Mouse (Mus musculus): ENCODE results near the gene Cd2ap. TPM values are rescaled to one million over a fixed set of nuclear protein-coding genes. Genes with fewer than 3 reads are reported as not detected.

Gene Cd2ap
- polyA plus RNA-seq, 1 experiment from 2014 or later, result 57.3 TPM

DNA sequence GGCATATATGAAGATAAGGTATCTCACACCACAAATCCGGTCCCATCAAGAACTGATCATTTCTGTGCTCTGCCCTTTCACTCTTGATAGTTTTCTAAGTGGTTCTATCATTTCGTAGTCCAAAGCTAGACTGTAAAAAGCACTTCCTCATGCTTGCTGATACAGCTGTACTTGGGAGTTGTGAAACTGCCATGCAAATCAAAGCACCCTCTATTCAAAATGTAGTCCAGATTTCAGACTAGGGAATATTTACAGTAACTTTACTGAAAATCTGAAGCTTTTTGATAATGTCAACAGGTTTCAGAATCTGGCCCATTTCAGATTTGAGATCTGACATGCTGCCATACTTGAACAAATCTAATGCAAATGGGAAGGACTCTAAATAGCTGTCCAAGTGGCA lies 39.3 kb downstream of the Cd2ap start:
- Histone ChIP-seq H3K9ac (replicated peaks; ENCODE audit: low read depth, low read length) (no peak overlapping the region), H3K4me1 (ENCODE audit: control insufficient read depth, insufficient read depth, low read length) (no peaks in the 10 kb centered on the region), H3K36me3 (ENCODE audit: control insufficient read depth, insufficient read depth, low read length) (peaks cover 11% of the 10 kb centered on the region; the same call in 1 of the 2 replicates), H3K4me2 (replicated peaks; ENCODE audit: low read depth, low read length) (no peak overlapping the region), H3K27ac (ENCODE audit: low read length) (no peak overlapping the region), H3K4me3 (ENCODE audit: low read depth, low read length) (no peak overlapping the region), H3K9me3 (ENCODE audit: control insufficient read depth, low read depth, low read length) (no peaks in the 10 kb centered on the region), H3K27me3 (ENCODE audit: control insufficient read depth, insufficient read depth, low read length) (no peaks in the 10 kb centered on the region)
- WGBS, result 85% methylated on average over 2 of the region's 2 CpGs
- ATAC-seq (ENCODE audit: insufficient number of reproducible peaks, insufficient read depth, low FRiP score, low read depth), result no peak

DNA sequence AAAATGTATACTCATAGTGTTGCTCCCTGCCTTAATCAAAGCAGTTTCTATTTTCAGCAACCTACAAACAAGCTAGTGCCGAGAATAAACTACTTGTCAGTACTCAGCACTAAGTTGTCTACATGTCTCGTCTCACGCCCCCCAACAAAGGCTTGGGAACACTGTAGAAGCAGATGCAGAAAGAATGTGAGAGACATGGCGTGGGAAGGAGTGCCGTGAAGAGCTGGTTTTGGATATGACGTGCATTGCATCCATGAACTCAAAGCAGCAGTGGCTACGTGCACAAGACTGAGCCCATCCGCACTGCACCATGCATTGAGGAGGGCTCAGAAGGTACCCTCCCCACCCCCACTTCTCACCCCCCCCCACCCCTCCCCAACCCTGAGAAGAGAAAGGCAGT lies 53.7 kb downstream of the Cd2ap start:
- H3K4me1 ChIP-seq (ENCODE audit: control insufficient read depth, insufficient read depth, low read length), result no peaks in the 10 kb centered on the region
- H3K27me3 ChIP-seq (ENCODE audit: control insufficient read depth, insufficient read depth, low read length), result no peaks in the 10 kb centered on the region
- no peak for ATAC-seq (ENCODE audit: insufficient number of reproducible peaks, insufficient read depth, low FRiP score, low read depth)
- H3K9ac ChIP-seq (replicated peaks; ENCODE audit: low read depth, low read length), result no peak overlapping the region
- no peak overlapping the region for H3K4me2 ChIP-seq (replicated peaks; ENCODE audit: low read depth, low read length)
- 86% methylated on average over 8 of the region's 8 CpGs for WGBS
- H3K4me3 ChIP-seq (ENCODE audit: low read depth, low read length), result no peak overlapping the region
- no peak overlapping the region for H3K27ac ChIP-seq (ENCODE audit: low read length)
- no peaks in the 10 kb centered on the region for H3K9me3 ChIP-seq (ENCODE audit: control insufficient read depth, low read depth, low read length)
- peaks cover 28% of the 10 kb centered on the region; the same call in 1 of the 2 replicates for H3K36me3 ChIP-seq (ENCODE audit: control insufficient read depth, insufficient read depth, low read length)

DNA sequence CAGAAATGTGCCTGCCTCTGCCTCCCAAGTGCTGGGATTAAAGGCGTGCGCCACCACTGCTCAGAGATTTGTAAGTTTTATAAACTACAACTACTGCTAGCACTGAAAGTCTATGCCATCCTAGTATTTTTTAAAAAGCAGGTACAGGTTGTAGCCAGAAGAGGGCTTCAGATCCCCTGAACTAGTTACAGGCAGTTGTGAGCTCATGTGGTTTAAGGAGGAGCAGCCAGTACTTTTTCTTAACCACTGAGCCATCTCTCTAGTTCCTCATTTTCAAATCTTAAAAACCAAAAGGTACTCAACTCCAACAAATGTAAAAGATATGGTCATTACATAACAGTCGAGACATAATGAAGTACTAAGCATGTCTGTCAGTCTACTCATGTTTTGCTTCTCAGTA lies 61.1 kb downstream of the Cd2ap start:
- Histone ChIP-seq H3K27ac (ENCODE audit: low read length) (no peak overlapping the region), H3K9me3 (ENCODE audit: control insufficient read depth, low read depth, low read length) (no peaks in the 10 kb centered on the region), H3K4me2 (replicated peaks; ENCODE audit: low read depth, low read length) (no peak overlapping the region), H3K36me3 (ENCODE audit: control insufficient read depth, insufficient read depth, low read length) (peaks cover 36% of the 10 kb centered on the region), H3K9ac (replicated peaks; ENCODE audit: low read depth, low read length) (no peak overlapping the region), H3K4me3 (ENCODE audit: low read depth, low read length) (no peak overlapping the region), H3K27me3 (ENCODE audit: control insufficient read depth, insufficient read depth, low read length) (no peaks in the 10 kb centered on the region), H3K4me1 (ENCODE audit: control insufficient read depth, insufficient read depth, low read length) (no peaks in the 10 kb centered on the region)
- 94% methylated on average over 3 of the region's 3 CpGs for WGBS
- no peak for ATAC-seq (ENCODE audit: insufficient number of reproducible peaks, insufficient read depth, low FRiP score, low read depth)

DNA sequence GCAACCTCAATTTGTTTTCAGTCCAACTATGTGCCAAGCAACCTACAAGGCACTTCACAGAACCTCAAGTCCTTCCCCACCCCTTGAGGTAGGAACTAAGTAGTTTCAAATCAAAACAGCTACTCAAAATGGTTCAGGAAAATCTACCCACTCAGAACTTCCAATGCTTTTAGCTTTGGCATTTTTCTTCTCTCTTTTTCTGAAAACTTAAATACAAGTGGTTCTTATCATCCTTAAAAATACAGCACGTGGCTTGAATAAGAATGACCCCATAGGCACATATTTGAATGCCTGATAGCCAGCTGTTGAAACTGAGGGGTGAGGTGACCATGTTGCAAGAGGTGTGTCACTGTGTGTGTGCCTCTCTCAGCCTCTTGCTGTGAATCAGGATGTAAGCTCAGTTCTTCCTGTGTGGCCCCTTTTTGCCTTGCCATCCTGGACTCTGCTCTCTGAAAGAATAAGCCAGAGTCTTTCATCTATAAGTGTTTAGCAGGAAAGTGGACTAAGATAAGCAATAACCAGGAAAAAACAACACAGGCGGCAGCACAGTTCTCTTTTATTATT lies 84.0 kb downstream of the Cd2ap start:
- Histone ChIP-seq H3K27me3 (ENCODE audit: control insufficient read depth, insufficient read depth, low read length) (no peaks in the 10 kb centered on the region), H3K4me2 (replicated peaks; ENCODE audit: low read depth, low read length) (no peak overlapping the region), H3K9ac (replicated peaks; ENCODE audit: low read depth, low read length) (no peak overlapping the region), H3K4me1 (ENCODE audit: control insufficient read depth, insufficient read depth, low read length) (no peaks in the 10 kb centered on the region), H3K36me3 (ENCODE audit: control insufficient read depth, insufficient read depth, low read length) (peaks cover 6% of the 10 kb centered on the region), H3K9me3 (ENCODE audit: control insufficient read depth, low read depth, low read length) (no peaks in the 10 kb centered on the region), H3K27ac (ENCODE audit: low read length) (no peak overlapping the region), H3K4me3 (ENCODE audit: low read depth, low read length) (no peak overlapping the region)
- no peak for ATAC-seq (ENCODE audit: insufficient number of reproducible peaks, insufficient read depth, low FRiP score, low read depth)
- 84% methylated on average over 2 of the region's 2 CpGs for WGBS

DNA sequence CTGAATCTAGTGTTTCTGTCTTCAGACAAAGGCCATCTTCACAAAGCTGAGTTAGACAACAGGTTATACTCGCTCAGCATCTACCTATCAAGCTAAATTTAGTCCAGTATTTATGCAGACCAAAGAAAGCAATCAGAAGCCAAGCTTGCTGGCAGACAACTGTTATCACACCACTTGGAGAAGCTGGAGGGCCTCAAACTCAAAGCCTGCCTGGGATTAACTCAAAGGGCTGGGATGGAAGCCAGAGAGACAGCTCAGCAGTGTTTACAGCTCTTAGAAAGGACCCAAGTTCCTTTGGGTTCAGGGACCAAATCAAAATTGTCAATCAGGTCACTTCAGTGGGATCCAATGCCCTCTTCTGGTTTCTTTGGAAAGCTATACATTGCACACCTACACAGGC lies 85.7 kb downstream of the Cd2ap start:
- Histone ChIP-seq H3K4me2 (replicated peaks; ENCODE audit: low read depth, low read length) (no peak overlapping the region), H3K4me1 (ENCODE audit: control insufficient read depth, insufficient read depth, low read length) (no peaks in the 10 kb centered on the region), H3K36me3 (ENCODE audit: control insufficient read depth, insufficient read depth, low read length) (no peaks in the 10 kb centered on the region), H3K9ac (replicated peaks; ENCODE audit: low read depth, low read length) (no peak overlapping the region), H3K27ac (ENCODE audit: low read length) (no peak overlapping the region), H3K9me3 (ENCODE audit: control insufficient read depth, low read depth, low read length) (no peaks in the 10 kb centered on the region), H3K27me3 (ENCODE audit: control insufficient read depth, insufficient read depth, low read length) (no peaks in the 10 kb centered on the region), H3K4me3 (ENCODE audit: low read depth, low read length) (no peak overlapping the region)
- WGBS, result 81% methylated on average over 1 of the region's 1 CpGs
- no peak for ATAC-seq (ENCODE audit: insufficient number of reproducible peaks, insufficient read depth, low FRiP score, low read depth)

DNA sequence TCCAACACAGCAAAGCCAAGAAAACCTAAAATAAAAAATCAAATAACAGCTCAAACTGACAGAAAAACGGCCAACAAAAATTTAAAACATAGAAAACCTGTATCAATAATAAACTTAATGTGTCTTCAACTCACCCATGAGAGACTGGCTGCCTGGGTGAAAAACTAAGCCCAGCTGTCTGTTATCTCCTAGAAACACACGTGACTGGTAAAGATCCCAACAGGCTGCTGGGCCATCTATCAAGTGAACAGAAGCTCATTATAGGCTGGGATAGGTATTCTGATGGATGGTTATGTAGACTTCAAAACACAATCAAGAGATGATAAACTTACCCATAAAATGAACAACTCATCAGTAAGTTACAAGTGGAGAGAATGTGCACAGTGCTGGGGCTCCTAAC lies 86.7 kb downstream of the Cd2ap start:
- H3K36me3 ChIP-seq (ENCODE audit: control insufficient read depth, insufficient read depth, low read length), result no peaks in the 10 kb centered on the region
- H3K9ac ChIP-seq (replicated peaks; ENCODE audit: low read depth, low read length), result no peak overlapping the region
- WGBS, result 50% methylated on average over 2 of the region's 2 CpGs

DNA sequence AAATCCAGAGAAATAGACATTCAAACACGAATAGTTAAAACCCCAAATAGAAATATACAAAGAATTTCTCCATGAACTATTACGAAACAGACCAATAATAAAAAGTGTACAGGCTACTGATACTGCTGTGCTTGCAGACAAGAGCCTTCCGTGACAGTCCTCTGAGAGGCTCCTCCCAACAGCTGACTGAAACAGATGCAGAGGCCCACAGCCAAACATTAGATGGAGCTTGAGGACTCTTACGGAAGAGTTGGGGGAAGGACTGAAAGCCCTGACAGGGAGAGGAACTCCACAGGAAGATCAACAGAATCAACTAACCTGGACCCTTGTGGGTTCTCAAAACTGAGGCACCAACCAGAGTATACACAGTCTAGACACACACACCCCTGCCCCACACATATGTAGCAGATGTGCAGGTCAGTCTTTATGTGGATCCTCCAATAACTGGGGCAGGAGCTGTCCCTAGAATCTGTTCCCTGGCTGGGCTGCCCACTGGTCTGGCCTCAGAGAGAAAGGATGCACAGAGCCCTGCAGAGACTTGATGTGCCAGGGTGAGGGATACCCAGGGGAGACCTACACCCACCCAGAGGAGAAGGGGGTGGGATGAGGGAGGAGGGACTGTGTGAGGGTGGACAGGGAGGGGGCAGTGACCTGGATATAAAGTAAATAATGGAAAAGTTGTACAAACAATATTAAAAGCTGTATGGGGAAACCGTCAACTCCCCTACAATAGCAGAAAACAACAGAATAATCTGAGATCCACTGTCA lies 87.6 kb downstream of the Cd2ap start:
- H3K4me3 ChIP-seq (ENCODE audit: low read depth, low read length), result no peak overlapping the region
- no peak overlapping the region for H3K9ac ChIP-seq (replicated peaks; ENCODE audit: low read depth, low read length)
- no peaks in the 10 kb centered on the region for H3K9me3 ChIP-seq (ENCODE audit: control insufficient read depth, low read depth, low read length)
- no peaks in the 10 kb centered on the region for H3K27me3 ChIP-seq (ENCODE audit: control insufficient read depth, insufficient read depth, low read length)
- 81% methylated on average over 5 of the region's 5 CpGs for WGBS
- no peaks in the 10 kb centered on the region for H3K4me1 ChIP-seq (ENCODE audit: control insufficient read depth, insufficient read depth, low read length)
- no peak overlapping the region for H3K27ac ChIP-seq (ENCODE audit: low read length)
- no peak for ATAC-seq (ENCODE audit: insufficient number of reproducible peaks, insufficient read depth, low FRiP score, low read depth)
- H3K4me2 ChIP-seq (replicated peaks; ENCODE audit: low read depth, low read length), result no peak overlapping the region
- no peaks in the 10 kb centered on the region for H3K36me3 ChIP-seq (ENCODE audit: control insufficient read depth, insufficient read depth, low read length)

More for the DNA sequence above, 86.7 kb downstream of the Cd2ap start:
- H3K27ac ChIP-seq (ENCODE audit: low read length), result no peak overlapping the region
- H3K4me2 ChIP-seq (replicated peaks; ENCODE audit: low read depth, low read length), result no peak overlapping the region
- H3K4me3 ChIP-seq (ENCODE audit: low read depth, low read length), result no peak overlapping the region
- no peaks in the 10 kb centered on the region for H3K4me1 ChIP-seq (ENCODE audit: control insufficient read depth, insufficient read depth, low read length)
- H3K9me3 ChIP-seq (ENCODE audit: control insufficient read depth, low read depth, low read length), result no peaks in the 10 kb centered on the region
- ATAC-seq (ENCODE audit: insufficient number of reproducible peaks, insufficient read depth, low FRiP score, low read depth), result no peak
- H3K27me3 ChIP-seq (ENCODE audit: control insufficient read depth, insufficient read depth, low read length), result no peaks in the 10 kb centered on the region

DNA sequence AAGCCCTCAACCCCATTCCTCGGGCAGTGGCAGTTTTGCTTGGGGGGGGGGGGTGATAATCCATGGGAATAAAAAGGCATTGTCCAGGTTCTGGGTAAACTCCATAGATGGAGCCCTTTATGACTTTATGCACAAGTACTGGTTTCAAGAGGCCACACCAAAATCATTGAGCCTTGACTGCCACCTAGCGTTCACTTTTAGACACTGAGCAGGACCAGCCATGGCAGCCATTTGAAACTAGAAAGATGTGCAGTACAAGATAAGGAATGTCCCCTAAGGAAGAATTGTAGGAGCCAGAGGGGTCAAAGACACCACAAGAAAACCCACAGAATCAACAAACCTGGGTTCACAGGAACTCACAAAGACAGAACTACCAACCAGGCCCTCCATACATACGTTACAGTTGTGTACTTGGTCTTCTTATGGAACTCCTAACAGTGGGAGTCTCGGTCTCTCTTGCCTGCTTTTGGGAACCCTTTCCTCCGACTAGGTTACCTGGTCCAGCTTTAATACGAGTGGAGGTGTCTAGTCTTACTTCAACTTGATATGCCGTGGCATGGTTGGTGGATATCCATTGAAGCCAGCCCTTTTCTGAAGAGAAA lies 94.2 kb downstream of the Cd2ap start:
- no peaks in the 10 kb centered on the region for H3K4me1 ChIP-seq (ENCODE audit: control insufficient read depth, insufficient read depth, low read length)
- H3K4me2 ChIP-seq (replicated peaks; ENCODE audit: low read depth, low read length), result no peak overlapping the region
- no peaks in the 10 kb centered on the region for H3K9me3 ChIP-seq (ENCODE audit: control insufficient read depth, low read depth, low read length)
- 54% methylated on average over 7 of the region's 7 CpGs for WGBS
- H3K27me3 ChIP-seq (ENCODE audit: control insufficient read depth, insufficient read depth, low read length), result no peaks in the 10 kb centered on the region
- no peak overlapping the region for H3K9ac ChIP-seq (replicated peaks; ENCODE audit: low read depth, low read length)
- no peak overlapping the region for H3K27ac ChIP-seq (ENCODE audit: low read length)
- no peaks in the 10 kb centered on the region for H3K36me3 ChIP-seq (ENCODE audit: control insufficient read depth, insufficient read depth, low read length)
- H3K4me3 ChIP-seq (ENCODE audit: low read depth, low read length), result no peak overlapping the region
- peak; percentile 74; the same call in 1 of the 2 replicates for ATAC-seq (ENCODE audit: insufficient number of reproducible peaks, insufficient read depth, low FRiP score, low read depth)

Data from stomach, embryonic 14.5 days (tissue).